Mouse (Mus musculus): ENCODE measurements around the gene Snu13. TPM values are rescaled to one million over a fixed set of nuclear protein-coding genes. Genes with fewer than 3 reads are reported as not detected.
A peak's percentile ranks its signal among the peaks of the same experiment; 100 is the strongest.

The Snu13 gene
- polyA plus RNA-seq, 1 experiment from 2014 or later: 235 TPM

DNA sequence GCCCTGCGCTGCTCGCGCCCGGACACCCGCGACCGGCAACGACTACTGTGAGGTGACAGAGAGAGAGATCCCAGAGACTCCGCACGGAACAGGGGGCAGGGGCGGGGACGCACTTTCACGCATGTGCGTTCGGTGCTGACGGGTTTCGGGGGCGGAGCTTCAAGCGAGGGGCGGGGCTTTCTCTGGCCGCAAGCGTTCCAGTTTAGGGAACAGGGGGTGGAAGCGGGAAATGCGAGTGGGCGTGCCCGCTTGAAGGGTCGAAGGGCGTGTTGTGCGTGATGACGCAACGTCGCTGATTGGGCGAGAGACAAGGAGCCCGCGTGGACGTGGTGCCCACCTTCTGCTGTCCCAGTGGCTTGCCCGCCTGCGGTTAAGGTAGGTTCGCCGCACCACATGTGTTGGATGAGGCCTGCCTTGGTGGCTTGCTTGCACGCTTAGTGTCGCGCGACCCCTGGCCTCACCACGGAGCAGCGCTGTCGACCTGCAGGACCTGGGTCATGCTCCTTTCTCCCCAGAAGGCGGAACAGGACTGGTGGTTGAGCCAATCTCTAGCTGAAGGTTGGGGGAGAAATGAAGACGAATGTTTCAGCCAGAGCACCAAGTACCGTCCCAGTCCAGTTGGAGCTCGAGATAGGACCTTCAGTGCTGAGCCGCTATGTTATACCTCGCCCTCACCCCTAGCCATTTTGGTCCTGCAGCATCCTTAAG is 31.1 kb downstream of the Snu13 start:
- Histone ChIP-seq H3K27me3 (ENCODE audit: control insufficient read depth, insufficient read depth, low read length) (no peaks in the 10 kb centered on the region), H3K4me1 (replicated peaks; ENCODE audit: control insufficient read depth, insufficient read depth, low read length) (peaks cover 19% of the 10 kb centered on the region; the same call in 1 of the 2 replicates), H3K9me3 (ENCODE audit: control insufficient read depth, low read length) (no peaks in the 10 kb centered on the region), H3K9ac (peak overlapping the region; percentile 93), H3K36me3 (replicated peaks; ENCODE audit: control insufficient read depth, insufficient read depth) (0 out of 2 replicates have a peak, but pooled peaks cover 9% of the 10 kb centered on the region), H3K27ac (peak overlapping the region; percentile 84), H3K4me3 (replicated peaks; ENCODE audit: low read length) (peak overlapping the region; percentile 94), H3K4me2 (replicated peaks) (peak overlapping the region; percentile 62)
- peak; percentile 98 for DNase-seq (ENCODE audit: low spot score)
- peak; percentile 96 for ATAC-seq (ENCODE audit: low FRiP score)
- under 1% methylated on average over 51 of the region's 53 CpGs for WGBS

DNA sequence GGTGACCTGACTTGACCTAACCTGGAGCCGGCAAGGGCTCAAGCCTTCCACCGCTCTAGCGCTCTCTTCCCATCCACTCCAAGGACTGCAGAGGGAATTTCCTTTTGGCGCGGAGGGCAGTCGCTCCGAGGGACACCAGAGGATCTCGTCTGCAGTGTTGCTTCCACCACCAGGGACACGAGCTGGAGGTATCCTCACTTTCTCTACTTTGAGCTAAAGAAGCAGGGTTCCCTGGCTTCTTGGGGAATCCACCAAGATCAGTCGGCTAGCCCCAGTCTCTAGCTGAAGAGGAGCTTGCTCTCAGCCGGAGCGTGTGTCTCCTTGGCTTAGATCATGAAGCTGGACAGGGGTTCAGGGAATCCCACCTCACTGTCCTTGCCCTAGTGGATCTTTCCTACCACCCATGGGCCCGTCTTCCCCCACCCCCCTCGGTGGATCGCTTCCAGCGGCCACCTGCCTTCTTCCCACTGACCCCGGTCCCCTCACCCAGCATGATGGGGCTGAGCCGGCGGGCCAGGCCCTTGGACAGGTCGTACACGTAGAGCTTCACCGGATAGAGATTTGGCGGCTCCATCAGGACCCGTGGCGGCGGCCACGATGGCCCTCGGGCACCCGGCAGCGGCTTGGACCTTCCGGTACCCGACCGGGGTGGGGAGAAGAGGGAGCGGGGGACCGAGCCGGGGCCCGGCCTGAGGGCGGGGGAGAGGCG is 31.9 kb downstream of the Snu13 start:
- Histone ChIP-seq H3K9ac (peak overlapping the region; percentile 93), H3K36me3 (replicated peaks; ENCODE audit: control insufficient read depth, insufficient read depth) (0 out of 2 replicates have a peak, but pooled peaks cover 9% of the 10 kb centered on the region), H3K27me3 (ENCODE audit: control insufficient read depth, insufficient read depth, low read length) (no peaks in the 10 kb centered on the region), H3K4me3 (replicated peaks; ENCODE audit: low read length) (peak overlapping the region; percentile 94), H3K4me1 (replicated peaks; ENCODE audit: control insufficient read depth, insufficient read depth, low read length) (peaks cover 19% of the 10 kb centered on the region; the same call in 1 of the 2 replicates), H3K27ac (peak overlapping the region; percentile 84), H3K4me2 (replicated peaks) (peak overlapping the region; percentile 62), H3K9me3 (ENCODE audit: control insufficient read depth, low read length) (no peaks in the 10 kb centered on the region)
- WGBS: under 1% methylated on average over 39 of the region's 39 CpGs
- peak; percentile 29 for DNase-seq (ENCODE audit: low spot score)
- peak; percentile 64 for ATAC-seq (ENCODE audit: low FRiP score)

DNA sequence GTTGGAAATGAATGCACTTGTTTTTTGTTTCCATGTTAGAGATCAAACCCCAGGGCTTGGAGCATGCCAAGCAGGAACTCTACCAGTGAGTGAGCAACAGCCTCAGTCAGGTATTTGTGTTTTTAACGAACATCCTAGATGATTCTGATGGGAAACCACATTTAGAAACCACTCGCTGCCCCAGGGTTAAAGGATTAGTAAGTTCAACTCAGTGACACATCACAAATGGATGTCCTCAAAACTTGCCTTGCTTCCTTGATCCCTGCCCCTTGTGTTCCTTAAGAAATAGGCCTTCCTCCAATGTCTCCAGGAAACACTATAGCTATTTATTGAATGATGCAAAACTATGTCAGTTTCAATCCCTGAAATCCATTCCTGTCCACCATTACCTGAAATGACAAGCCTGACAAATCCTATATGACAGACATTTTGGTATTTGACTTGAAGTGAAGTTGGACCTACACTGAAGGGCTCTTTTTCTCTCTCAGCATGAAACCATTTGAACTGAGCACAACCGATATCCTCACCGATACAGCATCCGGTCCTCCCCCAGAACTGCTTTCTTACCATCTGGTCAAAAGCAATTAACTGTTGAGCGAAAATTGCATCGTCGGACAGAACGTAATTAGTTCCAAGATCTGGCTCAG is 32.5 kb downstream of the Snu13 start:
- DNase-seq (ENCODE audit: low spot score) (no peak), ATAC-seq (ENCODE audit: low FRiP score) (no peak)
- WGBS: 20% methylated on average over 9 of the region's 9 CpGs
- peak overlapping the region; percentile 93 for H3K9ac ChIP-seq
- H3K27ac ChIP-seq: no peak overlapping the region
- H3K9me3 ChIP-seq (ENCODE audit: control insufficient read depth, low read length): no peaks in the 10 kb centered on the region
- H3K4me2 ChIP-seq (replicated peaks): peak overlapping the region; percentile 62
- H3K36me3 ChIP-seq (replicated peaks; ENCODE audit: control insufficient read depth, insufficient read depth): 0 out of 2 replicates have a peak, but pooled peaks cover 6% of the 10 kb centered on the region
- peaks cover 19% of the 10 kb centered on the region; the same call in 1 of the 2 replicates for H3K4me1 ChIP-seq (replicated peaks; ENCODE audit: control insufficient read depth, insufficient read depth, low read length)
- H3K4me3 ChIP-seq (replicated peaks; ENCODE audit: low read length): peak overlapping the region; percentile 94
- no peaks in the 10 kb centered on the region for H3K27me3 ChIP-seq (ENCODE audit: control insufficient read depth, insufficient read depth, low read length)

- H3K27ac ChIP-seq: no peak overlapping the region
- H3K4me3 ChIP-seq (replicated peaks; ENCODE audit: low read length): no peak overlapping the region
- no peaks in the 10 kb centered on the region for H3K36me3 ChIP-seq (replicated peaks; ENCODE audit: control insufficient read depth, insufficient read depth)
- no peak for DNase-seq (ENCODE audit: low spot score)
- no peak for ATAC-seq (ENCODE audit: low FRiP score)
- no peak overlapping the region for H3K9ac ChIP-seq
- no peak overlapping the region for H3K4me2 ChIP-seq (replicated peaks)
- H3K9me3 ChIP-seq (ENCODE audit: control insufficient read depth, low read length): no peaks in the 10 kb centered on the region
- WGBS: 96% methylated on average over 6 of the region's 6 CpGs
- peaks cover 18% of the 10 kb centered on the region; the same call in 1 of the 2 replicates for H3K4me1 ChIP-seq (replicated peaks; ENCODE audit: control insufficient read depth, insufficient read depth, low read length)
- no peaks in the 10 kb centered on the region for H3K27me3 ChIP-seq (ENCODE audit: control insufficient read depth, insufficient read depth, low read length)
Observed at GRCm38 (mm10) chr15:82011947-82012346, 35.5 kb downstream of the Snu13 start.

- no peak overlapping the region for H3K4me3 ChIP-seq (replicated peaks; ENCODE audit: low read length)
- no peak overlapping the region for H3K27ac ChIP-seq
- no peaks in the 10 kb centered on the region for H3K4me1 ChIP-seq (replicated peaks; ENCODE audit: control insufficient read depth, insufficient read depth, low read length)
- ATAC-seq (ENCODE audit: low FRiP score) (no peak), DNase-seq (ENCODE audit: low spot score) (no peak)
- H3K27me3 ChIP-seq (ENCODE audit: control insufficient read depth, insufficient read depth, low read length): no peaks in the 10 kb centered on the region
- peaks cover 45% of the 10 kb centered on the region for H3K36me3 ChIP-seq (replicated peaks; ENCODE audit: control insufficient read depth, insufficient read depth)
- H3K9ac ChIP-seq: no peak overlapping the region
- H3K9me3 ChIP-seq (ENCODE audit: control insufficient read depth, low read length): no peaks in the 10 kb centered on the region
- no peak overlapping the region for H3K4me2 ChIP-seq (replicated peaks)
- 89% methylated on average over 8 of the region's 8 CpGs for WGBS
Observed at GRCm38 (mm10) chr15:82004257-82004656, 43.1 kb downstream of the Snu13 start.

DNA sequence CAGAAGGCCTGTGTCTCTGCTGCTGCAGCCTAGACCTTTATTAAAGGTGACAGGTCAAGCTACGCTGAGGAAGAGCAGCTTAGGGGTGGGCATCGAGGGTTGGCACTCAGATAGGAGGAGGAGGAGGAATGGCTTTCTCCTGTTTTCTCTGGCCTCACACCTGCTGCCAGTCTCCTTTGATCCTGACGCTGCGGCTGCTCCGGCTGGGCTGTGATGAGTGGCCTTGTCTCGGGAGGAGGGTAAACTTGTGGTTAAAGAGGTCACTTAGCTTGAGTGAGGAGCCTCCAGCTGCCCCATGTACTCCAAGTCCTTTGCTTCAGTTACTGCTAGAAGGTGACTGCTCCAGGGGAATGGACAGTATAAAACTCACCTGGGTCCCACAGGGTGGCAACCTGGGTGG is 53.4 kb downstream of the Snu13 start:
- no peak overlapping the region for H3K4me3 ChIP-seq (replicated peaks; ENCODE audit: low read length)
- 86% methylated on average over 6 of the region's 6 CpGs for WGBS
- no peaks in the 10 kb centered on the region for H3K27me3 ChIP-seq (ENCODE audit: control insufficient read depth, insufficient read depth, low read length)
- no peak for ATAC-seq (ENCODE audit: low FRiP score)
- no peaks in the 10 kb centered on the region; the same call in 1 of the 2 replicates for H3K4me1 ChIP-seq (replicated peaks; ENCODE audit: control insufficient read depth, insufficient read depth, low read length)
- no peak overlapping the region for H3K27ac ChIP-seq
- H3K9ac ChIP-seq: no peak overlapping the region
- no peak overlapping the region for H3K4me2 ChIP-seq (replicated peaks)
- H3K9me3 ChIP-seq (ENCODE audit: control insufficient read depth, low read length): no peaks in the 10 kb centered on the region
- no peak for DNase-seq (ENCODE audit: low spot score)
- H3K36me3 ChIP-seq (replicated peaks; ENCODE audit: control insufficient read depth, insufficient read depth): peaks cover 63% of the 10 kb centered on the region

- Histone ChIP-seq H3K36me3 (replicated peaks; ENCODE audit: control insufficient read depth, insufficient read depth) (peaks cover 29% of the 10 kb centered on the region), H3K4me3 (replicated peaks; ENCODE audit: low read length) (no peak overlapping the region), H3K9me3 (ENCODE audit: control insufficient read depth, low read length) (no peaks in the 10 kb centered on the region), H3K9ac (no peak overlapping the region), H3K4me1 (replicated peaks; ENCODE audit: control insufficient read depth, insufficient read depth, low read length) (no peaks in the 10 kb centered on the region; the same call in 1 of the 2 replicates), H3K27me3 (ENCODE audit: control insufficient read depth, insufficient read depth, low read length) (no peaks in the 10 kb centered on the region), H3K27ac (no peak overlapping the region), H3K4me2 (replicated peaks) (no peak overlapping the region)
- DNase-seq (ENCODE audit: low spot score) (no peak), ATAC-seq (ENCODE audit: low FRiP score) (no peak)
- 60% methylated on average over 7 of the region's 7 CpGs for WGBS
Observed at GRCm38 (mm10) chr15:81990549-81990948, 56.8 kb downstream of the Snu13 start.

Measured in hindbrain, embryonic 14.5 days (tissue).